Mouse (Mus musculus): ENCODE results near the gene Cdkl2.
A peak's percentile ranks its signal among the peaks of the same experiment; 100 is the strongest.

Gene Cdkl2

DNA sequence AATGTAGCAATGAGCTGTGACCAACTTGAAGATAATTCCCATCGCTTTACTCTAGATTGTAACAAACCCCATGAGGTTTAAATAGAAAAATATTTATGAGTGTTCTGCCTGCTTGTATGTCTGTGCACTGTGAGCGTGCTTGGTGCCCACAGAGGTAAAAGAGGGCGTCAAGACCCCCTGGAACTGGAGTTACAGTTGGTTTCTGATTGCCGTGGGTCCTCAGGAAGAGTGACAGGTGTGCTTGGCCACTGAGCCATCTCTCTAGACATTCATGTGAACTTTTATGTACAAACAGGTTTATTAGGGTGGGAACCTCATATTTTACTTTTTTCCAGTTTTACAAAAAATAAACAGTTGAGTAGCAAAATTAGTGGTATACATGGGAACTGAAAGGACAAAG, at the start of gene Cdkl2:
Gene Cdkl2 (minus strand): TSS at position 101 of the 400 bp plus-strand sequence.
- DNase-seq (ENCODE audit: low spot score): no peak

DNA sequence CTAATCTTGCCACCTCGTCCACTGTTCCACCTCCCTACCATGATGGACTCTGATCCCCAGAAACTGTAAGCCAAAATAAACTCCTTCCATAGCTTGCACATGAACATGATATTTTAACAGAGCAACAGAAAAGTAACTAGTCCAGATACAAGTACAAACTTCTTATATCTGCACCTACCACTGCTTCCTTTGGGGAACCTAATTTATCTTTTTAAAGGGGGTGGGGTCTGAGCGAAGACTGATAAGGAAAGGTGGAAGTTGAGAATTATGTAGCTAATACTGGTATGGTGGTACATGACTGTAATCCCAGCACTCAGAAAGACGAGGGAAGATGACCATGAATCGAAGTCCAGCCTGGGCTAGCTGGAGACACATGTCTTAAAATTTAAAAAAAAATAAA, 43.8 kb upstream of the Cdkl2 start:
- DNase-seq (ENCODE audit: low spot score): no peak

DNA sequence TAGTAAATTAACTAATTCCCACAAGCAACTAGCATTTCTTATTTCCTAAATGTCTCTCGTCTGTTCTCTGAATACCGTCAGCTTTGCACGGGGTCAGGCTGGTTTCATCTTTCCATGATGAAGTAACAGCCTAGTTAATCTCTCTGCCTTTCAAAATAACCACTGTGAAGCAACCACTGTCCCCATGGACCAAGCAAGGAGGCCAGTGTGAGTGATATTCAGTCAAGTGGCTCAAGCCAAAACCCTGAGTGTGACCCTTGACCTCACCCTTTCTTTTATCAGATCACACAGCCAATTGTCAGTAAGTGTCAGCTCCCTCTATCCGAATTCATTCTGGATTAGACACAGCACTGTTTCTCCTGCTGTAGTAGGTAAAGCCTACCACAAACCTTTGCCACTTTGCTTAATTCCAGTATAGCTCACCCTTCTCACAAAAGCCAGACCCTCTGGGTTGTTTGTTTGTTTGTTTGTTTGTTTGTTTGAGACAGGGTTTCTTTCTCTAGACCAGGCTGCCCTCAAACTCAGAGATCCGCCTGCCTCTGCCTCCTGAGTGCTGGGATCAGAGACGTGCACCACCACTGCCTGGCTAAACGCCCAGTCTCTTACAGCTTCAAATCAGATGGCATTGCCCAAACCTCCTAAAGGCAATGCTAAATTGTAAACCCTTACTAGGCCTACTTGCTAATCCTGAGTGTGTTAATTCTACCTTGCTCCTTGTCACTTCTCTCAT, 42.3 kb upstream of the Cdkl2 start:
- no peak for DNase-seq (ENCODE audit: low spot score)

DNA sequence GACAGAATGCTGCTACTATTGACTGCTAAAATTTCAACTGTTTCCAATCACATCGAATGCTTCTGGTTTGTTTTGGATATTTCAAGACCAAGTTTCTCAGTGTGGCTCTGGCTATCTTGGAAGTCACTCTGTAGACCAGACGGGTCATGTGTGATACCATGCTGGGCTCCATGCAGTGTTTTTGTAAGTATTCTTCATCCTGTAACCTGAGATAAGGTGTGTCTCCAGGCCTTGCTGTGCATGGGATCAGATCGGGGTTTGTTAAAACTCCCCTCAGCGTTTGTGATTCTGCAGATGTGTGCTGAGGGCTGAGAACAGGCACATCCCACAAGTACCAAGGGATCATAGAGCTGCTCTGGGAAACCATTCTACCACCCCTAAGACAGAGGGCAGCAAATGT, 41.6 kb upstream of the Cdkl2 start:
- no peak for DNase-seq (ENCODE audit: low spot score)

DNA sequence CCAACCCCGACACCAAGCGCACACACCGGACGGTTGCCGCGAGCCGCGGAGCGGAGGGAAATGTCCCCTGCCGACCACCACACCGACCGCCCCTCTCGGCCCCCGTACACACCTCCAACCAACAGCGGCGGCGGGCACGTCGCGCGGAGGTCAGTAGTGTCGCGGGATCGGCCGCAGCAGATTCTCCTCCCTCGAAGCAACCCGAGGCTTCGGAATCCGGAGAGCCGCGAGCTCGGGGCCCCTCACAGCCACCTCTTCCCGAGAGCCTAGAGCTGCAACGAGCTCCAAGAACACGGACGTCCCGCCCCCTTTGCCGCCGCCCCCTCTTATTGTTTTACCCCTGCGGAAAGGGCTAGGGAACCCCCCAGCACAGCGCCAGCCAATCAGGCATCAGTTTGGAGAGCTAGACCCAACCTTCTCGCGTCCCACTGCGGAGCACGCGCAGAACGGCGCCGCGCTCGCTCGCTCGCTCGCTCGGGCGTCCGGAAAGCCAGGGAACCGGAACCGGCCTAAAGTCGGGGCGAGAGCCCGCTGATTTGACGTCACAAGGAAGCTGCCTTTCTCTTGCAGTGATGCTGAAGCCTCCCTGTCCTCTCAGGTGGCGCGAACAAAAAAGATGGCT, 39.8 kb upstream of the Cdkl2 start, which contains the start of gene G3bp2:
Gene G3bp2 (minus strand): TSS at position 303 of the 622 bp plus-strand sequence.
- DNase-seq (ENCODE audit: low spot score): peak; percentile 91

DNA sequence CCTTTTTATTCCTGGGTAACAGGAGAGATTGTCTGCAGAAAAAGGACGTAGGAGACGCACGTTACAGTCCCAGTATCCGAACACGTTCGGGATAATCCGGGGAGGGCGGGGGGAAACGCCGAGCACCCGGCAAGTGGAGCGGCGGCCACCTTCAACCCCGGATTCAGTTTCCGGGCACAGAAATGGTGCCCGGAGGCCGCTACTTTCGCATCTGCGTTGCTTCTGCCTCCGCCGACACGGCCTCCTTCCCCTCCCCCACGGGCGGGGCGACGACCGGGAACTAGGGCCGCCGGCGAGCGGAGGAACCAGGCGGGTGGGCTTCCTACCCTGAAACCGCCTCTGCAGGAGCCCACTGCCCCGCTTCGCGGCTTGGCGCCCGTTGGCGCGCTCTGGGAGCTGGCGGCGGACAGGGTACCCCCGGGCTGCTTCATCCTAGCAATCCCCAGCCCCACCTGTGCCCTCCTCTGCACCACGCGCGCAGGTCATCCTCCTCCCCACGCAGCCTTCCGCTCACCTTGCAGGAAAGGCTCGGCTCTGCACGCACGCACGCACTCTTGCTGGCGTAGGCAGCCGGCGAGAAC, 39.2 kb upstream of the Cdkl2 start:
- peak; percentile 29 for DNase-seq (ENCODE audit: low spot score)

DNA sequence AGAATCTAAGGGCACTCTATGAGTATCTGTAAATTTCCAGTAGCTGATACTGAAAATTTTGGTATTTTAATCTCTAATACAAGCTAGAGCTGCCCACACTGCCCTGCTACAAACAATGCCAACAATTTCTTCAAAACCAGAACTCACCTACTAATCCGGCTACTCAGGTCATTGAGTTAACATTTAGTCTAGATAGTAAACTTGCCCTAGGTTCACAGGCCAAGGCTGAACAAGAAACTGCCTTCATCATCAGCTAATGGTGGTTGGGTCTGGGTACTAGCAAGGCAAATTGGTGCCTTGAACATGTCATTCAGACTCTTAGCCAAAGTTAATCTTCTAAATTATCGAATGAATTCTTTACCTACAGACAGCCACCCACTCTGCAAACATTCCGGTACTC, 37.6 kb upstream of the Cdkl2 start:
- no peak for DNase-seq (ENCODE audit: low spot score)

DNA sequence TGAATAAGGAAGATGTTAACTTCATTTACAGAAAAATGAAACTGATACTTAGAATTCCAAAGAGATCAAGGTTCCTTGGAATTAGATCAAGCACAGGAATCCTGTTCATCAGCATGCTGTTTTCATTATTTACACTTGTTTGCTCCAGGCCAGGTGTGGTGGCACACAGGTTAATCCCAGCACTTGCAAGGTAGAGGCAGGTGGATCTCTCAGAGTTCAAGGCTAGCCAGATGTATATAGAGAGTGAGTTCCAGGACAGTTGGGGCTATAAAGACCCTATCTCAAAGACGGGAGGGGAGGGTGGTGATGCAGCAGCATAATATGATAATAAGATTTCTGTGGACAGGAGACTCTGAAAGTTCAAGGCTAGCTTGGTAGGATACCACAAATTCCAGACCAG, 36.7 kb upstream of the Cdkl2 start:
- DNase-seq (ENCODE audit: low spot score): no peak

DNA sequence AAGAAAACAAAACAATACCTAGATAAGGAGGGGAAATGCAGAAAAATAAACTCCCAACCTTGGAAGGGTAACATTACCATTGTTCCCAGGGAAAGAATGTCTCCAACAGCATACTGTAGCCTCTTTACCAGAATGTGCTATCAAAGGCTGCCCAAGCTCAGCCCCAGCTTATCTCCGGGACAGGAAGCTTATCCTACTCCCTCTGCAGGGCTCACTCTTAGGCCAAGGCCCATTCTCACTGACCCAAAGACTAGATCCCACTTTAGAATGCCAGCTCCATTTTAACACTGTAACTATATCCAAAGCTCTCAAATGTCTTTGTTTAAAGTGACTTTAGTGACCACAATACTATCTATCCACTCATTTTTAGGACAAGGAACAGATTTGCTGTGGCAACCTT, 35.6 kb upstream of the Cdkl2 start:
- DNase-seq (ENCODE audit: low spot score): no peak

DNA sequence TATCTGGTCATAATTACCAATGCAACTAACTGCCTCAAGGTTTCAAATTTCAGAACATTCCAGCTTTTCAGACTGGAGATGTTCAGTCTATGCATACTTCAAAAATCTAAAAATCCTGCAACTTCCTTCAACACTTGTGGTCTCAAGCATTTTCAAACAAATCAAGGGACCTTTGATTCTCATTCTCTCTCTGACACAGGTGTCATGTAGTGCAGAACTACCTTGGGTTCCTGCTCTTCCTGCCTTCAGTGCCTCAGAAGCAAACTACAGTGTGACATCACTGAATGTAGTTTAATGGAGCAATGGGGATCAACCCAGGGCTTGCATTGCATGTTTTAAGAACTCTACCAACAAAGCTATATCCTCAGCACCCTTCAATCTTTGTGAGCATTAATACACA, 35.1 kb upstream of the Cdkl2 start:
- no peak for DNase-seq (ENCODE audit: low spot score)

DNA sequence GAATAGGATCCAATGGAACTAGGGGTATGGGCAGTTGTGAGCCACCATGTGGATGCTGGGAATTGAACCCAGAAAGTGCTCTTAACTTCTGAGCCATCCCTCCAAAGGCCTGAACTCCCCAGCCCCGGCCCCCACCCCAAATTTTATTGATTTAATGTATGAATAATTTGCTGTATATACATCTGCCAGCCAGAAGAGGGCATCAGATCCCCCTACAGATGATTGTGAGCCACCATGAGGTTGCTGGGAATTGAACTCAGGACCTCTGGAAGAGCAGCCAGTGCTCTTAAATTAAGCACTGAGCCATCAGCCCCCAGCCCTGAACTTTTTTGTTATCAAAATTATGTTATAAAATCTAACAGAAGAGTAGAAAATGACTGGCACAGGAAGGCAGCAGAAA, 32.6 kb upstream of the Cdkl2 start:
- DNase-seq (ENCODE audit: low spot score): no peak

DNA sequence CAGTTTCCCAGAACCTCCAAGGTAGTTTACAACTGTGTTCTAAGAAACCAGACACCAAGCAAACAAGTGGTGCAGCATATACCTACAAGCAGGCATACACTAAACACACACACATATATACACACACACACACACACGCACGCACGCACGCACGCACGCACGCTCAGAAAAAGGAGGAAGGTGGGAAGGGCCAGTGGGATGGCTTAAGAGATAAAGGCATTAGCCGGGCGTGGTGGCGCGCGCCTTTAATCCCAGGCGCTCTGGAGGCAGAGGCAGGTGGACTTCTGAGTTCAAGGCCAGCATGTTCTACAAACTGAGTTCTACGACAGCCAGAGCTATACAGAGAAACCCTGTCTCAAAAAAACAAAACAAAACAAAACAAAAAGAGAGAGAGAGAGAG, 30.4 kb upstream of the Cdkl2 start:
- no peak for DNase-seq (ENCODE audit: low spot score)

DNA sequence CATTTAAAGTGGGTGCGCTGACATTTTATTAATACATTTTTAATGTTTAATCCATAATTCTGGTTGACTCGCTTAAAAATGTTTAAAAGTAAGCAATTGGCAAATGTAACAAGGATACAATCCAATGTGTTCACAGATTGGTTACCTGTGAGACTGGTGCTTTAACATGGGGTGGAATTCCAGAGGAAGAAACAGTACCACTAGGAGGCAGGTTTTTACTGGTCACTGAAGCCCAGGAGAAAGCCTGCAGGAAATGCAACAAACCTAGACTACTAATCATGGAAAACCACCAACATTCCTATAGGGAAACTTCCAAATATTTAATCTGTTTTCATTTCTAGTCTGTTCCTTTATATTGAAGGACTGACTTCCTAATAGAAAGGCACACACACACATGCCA, 19.5 kb upstream of the Cdkl2 start:
- DNase-seq (ENCODE audit: low spot score): no peak

DNA sequence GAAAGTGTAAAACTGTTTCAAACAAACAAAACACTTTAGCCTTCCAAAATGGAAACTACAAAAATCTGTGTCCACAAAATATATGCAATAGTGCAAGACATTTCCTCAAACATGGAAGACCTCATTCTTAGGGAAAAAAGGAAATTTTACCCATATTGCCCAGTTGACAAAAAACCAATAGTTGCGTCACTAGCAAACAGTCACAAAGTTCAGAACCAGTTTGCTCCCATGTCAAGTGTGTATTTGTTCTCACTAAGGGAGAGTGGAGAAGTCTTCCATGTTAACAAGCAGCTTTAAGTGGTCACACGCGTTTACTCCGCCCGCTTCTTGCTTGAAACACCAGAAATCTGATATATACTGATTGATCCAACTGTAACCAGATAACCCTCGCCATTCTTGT, 9.2 kb upstream of the Cdkl2 start:
- DNase-seq (ENCODE audit: low spot score): no peak

DNA sequence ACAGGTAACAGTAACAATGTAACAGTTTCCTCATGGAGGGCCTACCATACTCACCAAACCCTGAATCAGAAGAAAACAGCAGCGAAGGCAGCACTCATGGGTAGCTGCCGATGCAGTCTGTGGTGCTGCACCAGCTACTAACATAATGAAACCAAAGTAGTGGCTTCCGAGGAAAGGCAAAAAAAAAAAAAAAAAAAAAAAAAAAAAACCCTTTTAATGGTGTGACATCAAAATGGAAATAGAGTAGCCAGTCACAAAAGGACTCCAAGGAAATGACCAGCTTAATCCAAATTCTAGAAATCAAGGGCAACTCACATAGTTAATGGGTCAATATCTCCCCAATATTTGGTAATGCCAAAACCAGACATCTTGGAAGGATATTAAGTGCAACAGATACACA, 6.7 kb upstream of the Cdkl2 start:
- DNase-seq (ENCODE audit: low spot score): no peak

DNA sequence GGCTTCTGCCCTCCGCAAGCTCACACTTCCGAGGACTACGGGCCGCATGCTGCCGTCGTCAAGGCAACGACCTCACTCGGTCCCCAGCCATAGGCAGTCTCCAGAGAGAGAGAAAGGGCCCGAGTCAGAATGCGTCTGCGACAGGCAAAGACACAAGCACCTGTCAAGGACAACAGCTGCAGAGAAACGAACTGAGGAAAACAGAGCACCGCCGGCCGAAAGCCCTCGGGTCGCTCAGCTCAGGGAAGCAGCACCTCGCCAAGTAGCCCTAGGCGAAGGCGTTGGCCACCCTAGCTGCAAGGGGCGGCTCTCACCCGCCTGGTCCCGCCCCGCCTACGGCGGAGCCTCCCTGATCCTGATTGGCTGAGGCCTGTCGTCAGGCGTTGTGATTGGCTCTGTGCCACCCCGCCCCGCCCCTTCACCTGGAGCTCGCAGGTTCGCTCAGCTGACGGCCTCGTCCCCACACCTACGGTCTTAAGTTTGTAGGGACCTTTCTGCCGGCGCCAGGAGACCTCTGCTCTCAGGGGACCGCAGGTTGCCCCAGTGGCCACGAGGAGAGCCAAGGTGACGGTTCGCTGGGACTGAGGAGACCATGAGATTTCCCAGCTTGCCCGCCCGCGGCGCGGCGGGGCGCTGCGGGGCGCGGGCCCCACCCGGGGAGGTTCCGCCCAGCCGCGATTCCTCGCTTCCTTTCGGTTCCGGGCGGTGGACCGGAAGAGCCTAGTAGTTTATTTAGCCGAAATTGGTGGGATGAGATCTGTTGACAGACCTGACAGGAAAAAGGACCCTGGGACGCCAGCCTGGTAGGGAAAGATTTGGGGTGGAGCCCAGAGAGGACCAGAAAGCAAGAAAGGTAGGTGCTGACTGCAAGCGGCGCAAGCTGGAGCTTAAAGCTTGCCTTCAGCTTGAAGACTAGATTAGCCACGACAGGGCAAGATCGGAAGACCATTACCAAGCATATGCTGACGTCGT, 1.0 kb downstream of the Cdkl2 start:
- DNase-seq (ENCODE audit: low spot score): peak; percentile 83

DNA sequence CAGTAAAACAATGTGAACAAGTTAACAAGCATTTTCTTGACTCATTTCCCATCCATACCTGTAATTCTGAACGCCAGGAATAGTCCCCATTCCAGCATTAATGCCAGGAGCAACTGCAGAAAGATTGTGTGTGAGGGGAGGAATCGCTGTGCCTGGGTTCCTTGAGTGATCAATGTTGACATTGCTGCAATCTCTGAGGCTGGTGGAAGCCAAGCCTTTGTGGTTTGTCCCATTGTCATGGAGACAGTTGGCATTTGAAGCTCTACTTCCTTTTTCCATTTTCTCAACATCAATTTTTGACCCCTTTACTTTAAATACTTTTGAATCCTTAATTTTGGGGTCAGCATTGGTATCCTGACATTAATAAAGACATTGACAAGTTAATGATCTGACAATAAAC, 23.7 kb downstream of the Cdkl2 start:
- DNase-seq (ENCODE audit: low spot score): no peak

DNA sequence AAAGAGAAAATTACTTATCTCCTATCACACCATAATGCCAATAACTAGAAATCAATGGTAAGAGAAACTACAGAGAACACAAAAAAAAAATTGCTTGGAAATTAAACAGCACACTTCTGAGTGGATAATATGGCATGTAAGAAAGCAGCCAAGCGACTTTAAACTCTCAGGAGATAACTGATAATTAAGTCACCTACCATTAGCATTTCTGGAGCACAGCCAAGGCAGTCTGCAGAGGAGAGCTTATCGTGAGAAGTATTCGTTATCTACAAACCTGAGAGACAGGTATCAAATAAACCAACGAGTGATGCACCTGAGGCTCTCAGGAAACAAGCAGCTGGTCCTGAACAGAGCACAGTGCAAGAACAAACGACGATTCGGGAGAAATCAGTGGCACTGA, 31.9 kb downstream of the Cdkl2 start:
- no peak for DNase-seq (ENCODE audit: low spot score)

DNA sequence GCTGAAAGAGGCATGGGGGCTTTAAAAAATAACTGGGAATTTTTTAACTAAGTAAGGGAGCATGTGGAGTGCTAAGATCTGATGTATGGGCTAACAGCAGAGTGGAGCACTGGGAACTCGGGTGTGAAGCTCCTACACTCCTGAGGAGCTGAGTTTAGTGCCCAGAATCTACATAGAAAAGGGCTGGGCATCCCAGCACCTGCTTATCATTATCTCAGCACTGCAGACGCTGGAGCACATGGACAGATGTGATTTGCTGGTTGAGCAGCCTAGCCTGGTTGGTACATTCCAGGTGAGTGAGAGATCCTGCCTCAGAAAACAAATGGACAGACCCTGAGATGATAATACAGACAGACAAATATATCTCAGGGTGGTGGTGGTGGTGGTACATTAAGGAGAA, 33.9 kb downstream of the Cdkl2 start:
- no peak for DNase-seq (ENCODE audit: low spot score)

DNA sequence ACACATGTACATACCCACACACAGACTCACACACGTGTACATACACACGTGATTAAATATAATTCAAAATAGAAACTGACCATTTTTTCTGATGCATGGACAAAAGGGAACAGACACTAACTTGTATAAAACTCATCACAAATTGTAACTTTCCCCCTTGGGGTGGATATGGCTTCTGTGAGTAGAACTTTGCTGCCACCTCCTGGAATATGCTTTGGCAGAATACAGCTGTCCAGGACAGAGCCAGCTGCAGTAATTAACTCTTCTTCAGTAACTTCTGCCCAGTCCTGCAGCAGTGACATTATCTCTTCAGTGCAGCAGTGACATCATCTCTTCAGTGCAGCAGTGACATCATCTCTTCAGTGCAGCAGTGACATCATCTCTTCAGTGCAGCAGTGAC, 40.7 kb downstream of the Cdkl2 start:
- no peak for DNase-seq (ENCODE audit: low spot score)

DNA sequence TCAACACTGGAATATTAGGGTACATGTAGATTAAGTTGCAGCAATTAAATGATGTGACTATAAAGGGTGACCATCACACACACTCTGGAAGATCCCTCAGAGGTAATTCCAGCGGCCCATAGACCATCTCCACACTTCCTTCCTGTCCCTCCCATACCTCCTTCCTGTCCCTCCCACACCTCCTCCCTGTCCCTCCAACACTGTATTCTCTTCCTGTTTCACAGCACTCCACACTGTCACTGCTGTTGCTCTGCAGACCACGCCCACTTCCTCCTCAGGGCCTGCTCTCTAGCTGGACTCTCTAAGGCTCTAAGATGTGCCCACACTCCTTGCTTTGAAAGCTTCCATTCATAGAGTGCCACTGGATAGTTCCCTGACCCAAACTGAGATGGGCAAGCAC, 42.9 kb downstream of the Cdkl2 start:
- no peak for DNase-seq (ENCODE audit: low spot score)

DNA sequence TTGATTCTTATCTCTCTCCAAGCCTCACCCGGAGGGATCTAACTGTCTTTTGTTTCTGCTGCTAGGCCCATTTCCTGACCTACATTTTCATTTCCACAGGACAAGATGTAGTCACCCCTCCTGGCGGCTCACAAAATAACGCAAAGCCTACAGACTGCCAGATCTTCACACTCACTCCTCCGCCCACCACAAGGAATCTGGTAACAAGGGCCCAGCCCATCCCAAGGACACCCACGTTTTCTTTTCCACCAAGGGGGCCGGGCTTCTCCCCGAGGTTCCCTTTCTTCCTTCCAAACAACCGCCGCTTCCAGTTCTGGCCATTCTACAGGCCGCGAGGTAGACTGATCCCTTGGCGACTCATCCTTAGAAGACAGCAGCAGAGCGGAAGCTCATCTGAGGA, 49.1 kb downstream of the Cdkl2 start:
- DNase-seq (ENCODE audit: low spot score): no peak

DNA sequence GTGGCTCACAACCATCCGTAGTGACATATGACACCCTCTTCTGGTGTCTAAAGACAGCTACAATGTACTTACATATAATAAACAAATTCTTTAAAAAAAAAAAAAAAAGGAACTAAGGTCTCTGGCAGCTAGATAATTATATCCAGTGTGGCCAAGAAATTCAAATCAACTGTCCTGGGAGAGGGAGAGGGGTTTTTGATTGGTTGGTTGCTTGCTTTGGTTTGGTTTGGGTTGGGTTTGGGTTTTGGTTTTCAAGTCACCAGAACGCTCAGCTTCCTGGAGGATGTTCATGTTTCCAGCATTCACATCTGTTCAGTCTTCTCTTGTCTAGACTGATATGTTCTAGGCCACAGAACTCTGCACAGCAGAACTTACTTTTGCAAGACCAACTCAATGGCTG, 50.6 kb downstream of the Cdkl2 start:
- no peak for DNase-seq (ENCODE audit: low spot score)

Data from urinary bladder, postnatal 10 days (tissue).